Mouse (Mus musculus) A20 (cell line): ENCODE measurements around the gene Cebpg.

Experiments used
- DNase-seq: peaks from one replicate; pipeline ENCODE4 v3.0.0-alpha.2; 2011; ENCODE audit warnings: low read depth, low spot score

Cebpg gene

GRCm38 (mm10) chr7:35054286-35054685 is 2.1 kb downstream of the Cebpg start:
- no peak for DNase-seq

DNA sequence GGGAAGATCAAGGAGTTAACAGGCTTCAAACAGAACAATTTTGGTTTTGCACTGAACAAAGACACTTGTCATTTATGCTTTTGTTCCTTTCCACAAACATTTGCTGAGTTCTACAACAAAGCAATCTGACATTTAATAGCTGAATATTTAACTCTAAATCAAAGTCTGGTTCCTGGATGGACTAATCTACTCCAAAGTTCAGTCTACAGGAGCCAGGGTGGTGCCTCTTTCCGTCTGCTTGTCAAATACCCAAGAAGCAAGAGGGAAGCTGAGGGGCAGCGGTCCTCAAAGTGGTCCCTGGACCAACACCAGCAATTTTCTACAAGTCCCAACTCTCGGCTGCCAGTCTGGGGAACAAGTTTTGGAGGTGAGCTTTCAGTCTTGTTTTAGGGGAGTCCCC is 3.2 kb downstream of the Cebpg start:
- no peak for DNase-seq

DNA sequence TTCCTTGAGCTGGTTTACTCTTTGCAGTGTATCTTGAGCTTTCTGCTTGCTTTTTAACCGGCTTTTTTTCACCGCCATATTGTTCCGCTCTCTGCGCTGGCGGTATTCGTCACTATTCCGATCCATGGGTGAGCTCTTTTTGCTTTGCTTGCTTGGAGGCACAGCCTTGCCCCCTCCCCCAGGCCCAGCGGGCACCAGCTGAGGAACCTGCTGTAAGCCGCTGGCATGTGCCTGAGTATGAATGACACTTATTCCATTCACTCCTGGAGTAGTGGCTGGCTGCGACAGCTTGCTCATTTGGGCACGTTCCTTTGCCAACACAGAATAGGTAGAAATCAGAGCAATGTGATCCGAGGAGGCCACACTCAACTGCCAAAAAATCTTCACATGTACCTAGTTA is 5.8 kb downstream of the Cebpg start:
- DNase-seq, result no peak

- no peak for DNase-seq
Measured at GRCm38 (mm10) chr7:35046091-35046490, 10.3 kb downstream of the Cebpg start.

- DNase-seq, result no peak
Measured at GRCm38 (mm10) chr7:35044719-35045118, 11.7 kb downstream of the Cebpg start.

GRCm38 (mm10) chr7:35043266-35043817 is 13.0 kb downstream of the Cebpg start:
- DNase-seq, result no peak

GRCm38 (mm10) chr7:35042759-35043217 is 13.6 kb downstream of the Cebpg start:
- no peak for DNase-seq

DNA sequence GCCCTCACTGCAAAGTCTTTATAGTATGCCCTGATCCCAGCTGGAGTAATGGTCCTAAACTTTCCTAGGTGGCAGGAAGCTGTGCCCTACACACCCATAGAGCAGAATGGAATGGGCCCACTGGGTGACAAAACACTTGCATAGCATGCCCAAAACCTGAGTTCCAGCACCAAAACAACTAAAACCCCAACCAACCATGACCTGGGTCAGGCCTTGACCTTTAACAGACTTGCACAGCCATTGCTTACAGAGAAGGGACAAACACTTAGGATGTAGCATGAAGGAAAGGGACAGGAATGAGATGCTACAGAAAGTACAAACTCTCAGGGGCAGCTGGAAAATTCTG is 14.2 kb downstream of the Cebpg start:
- no peak for DNase-seq

GRCm38 (mm10) chr7:35041286-35042208 is 14.8 kb downstream of the Cebpg start:
- no peak for DNase-seq

- no peak for DNase-seq
Measured at GRCm38 (mm10) chr7:35040176-35040972, 16.0 kb downstream of the Cebpg start.

DNA sequence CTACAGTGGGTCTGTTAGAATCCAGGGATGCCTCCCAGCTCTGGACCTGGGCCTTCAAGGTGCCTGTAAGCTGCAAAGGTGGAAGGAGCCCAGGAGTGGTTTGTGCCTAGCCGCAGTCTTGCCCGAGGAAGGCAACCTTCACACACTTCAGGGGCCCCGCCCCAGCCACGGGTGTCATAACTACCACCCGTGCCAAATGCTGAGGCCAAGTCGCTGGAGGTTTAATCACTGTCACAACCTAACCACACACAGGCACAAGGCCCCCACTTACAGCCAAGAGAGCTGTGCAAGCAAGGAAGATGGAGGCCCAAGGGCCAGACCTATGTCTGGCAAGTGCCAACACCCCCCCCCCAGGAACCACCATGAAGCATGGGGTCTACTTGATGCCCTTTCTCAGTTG is 19.0 kb downstream of the Cebpg start:
- DNase-seq, result no peak

DNA sequence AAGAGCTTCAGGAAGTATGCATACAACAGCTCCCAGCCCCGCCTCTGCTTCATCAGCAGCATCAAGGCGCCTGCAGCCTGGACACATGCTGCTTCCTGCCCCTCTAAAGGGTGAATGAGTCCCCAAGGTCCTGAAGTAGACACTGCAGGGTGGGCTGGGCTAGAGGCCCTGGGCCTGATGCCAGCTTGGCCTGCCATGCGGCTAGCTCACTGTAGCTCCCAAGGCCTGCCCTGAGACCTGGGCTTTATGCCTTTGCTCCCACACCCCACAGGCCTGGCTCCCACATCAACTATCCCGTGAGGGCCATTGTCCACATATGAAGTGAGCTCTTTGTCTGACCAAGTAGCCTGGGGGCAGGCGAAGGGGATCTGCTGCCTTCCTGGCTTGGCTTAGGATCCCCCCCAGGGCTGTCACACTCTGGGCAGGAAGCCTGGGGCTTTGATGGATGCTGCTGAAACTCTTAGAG is 20.1 kb downstream of the Cebpg start:
- DNase-seq, result no peak

- DNase-seq, result no peak
Measured at GRCm38 (mm10) chr7:35035565-35035964, 20.8 kb downstream of the Cebpg start.

DNA sequence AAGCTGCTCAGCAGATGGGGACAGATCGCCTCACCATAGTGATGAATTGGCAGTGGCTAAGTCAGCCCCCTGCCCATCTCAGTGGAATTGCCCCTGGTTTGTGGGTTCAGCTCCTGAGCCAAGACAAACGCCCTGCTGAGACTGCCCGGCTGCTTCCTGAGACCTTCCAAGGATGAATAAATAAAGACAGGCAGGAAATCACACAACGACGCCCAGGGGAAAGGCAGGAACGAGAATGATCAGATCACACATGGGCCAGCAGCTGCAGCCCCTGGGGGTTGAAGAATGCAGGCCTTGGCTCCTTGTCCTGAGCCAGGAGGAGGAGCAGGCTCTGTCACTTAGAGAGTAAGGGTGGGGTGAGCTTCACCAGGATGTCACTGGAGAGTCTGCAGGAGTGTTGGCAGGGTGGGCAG is 21.2 kb downstream of the Cebpg start:
- DNase-seq, result no peak

DNA sequence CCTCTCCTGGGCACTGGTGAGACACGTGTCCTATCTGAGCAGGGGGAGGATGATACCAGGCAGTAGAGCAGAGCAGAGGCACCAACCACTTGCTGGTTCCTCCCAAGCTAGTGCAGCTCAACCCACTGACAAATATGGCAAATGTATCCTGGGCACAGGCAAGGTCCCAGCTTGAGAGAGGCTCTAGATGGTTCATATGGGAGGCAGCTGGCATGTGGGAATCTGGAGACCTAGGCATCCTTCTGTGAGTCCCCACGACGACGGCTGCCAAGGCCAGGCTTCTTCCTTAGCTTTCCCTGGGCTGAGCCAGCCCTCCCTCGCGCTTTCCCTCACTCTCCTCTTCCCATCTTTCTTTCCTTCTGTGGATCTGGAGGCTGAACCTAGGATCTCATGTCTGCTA is 25.8 kb downstream of the Cebpg start:
- DNase-seq, result no peak

GRCm38 (mm10) chr7:35029648-35030047 is 26.7 kb downstream of the Cebpg start:
- DNase-seq, result no peak

- DNase-seq, result no peak
Measured at GRCm38 (mm10) chr7:35029228-35029627, 27.1 kb downstream of the Cebpg start.

GRCm38 (mm10) chr7:35028559-35028958 is 27.8 kb downstream of the Cebpg start:
- no peak for DNase-seq

DNA sequence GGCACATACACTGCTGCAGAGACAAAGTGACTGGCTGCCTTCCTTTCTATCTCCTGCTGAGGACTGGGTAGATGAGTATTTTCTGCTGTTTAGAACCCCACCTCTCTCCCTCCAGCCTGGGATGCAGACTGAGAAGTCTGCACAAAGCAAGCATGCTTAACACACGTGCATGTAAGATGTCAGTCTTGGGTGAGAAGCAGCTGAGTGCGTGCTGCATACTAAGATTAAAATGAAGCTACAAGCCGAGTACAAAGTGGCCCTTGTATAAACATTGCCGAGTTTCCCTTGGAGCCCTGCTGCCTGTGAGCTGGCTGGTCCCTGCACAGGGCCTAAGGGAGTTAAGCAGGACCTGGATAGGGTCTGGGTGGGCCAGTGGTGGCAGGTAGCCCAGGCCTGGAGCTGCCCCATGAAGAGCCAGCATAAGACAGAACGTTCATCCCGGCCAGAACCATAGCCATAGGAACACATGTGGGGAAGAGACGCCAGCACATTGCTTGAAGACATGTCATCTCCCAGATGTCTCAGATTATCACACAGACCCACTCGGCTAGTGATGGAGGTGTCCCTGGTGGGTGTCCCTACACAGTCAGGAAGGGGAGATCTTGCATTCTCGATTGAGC is 28.5 kb downstream of the Cebpg start:
- DNase-seq, result no peak

- no peak for DNase-seq
Measured at GRCm38 (mm10) chr7:35026838-35027291, 29.5 kb downstream of the Cebpg start.

DNA sequence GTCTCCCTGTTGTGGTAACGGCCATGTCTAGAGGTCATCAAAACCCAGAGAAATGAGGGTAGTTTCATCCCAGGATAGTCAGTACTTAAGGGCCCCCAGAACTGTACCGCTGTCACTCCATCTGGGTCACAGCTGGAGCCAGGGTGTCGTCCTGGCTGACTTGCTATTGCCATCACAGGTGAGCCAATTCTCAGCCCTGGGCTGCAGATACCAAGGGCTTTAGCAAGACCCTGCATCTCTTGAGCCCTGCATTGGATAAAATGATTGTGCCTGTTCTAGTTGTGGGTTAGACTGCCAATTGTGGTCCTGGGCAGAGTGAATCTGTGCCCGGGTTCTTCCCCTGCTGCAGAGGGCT is 30.1 kb downstream of the Cebpg start:
- no peak for DNase-seq
